Mouse (Mus musculus): Measurements from ENCODE around the gene Olfr615. TPM values are rescaled to one million over a fixed set of nuclear protein-coding genes. Genes with fewer than 3 reads are reported as not detected.
"Not testable (repeated sequence)": the region's sequence is repeated elsewhere in the genome, so short reads cannot be mapped to it uniquely, and the experiment has no call there.

Gene Olfr615
- not detected in 2 replicates for polyA plus RNA-seq (2015; fragmentation: Nextera tagmentation; extraction: Ambion mirVana)

- Histone ChIP-seq H3K36me3 (no peaks in the 10 kb centered on the region), H3K4me2 (no peak within 1 kb of the TSS), H3K9ac (no peak within 1 kb of the TSS), H3K9me3 (no peaks in the 10 kb centered on the region), H3K4me3 (no peak within 1 kb of the TSS), H3K4me1 (no peaks in the 10 kb centered on the region), H3K27me3 (replicated peaks) (no peaks in the 10 kb centered on the region), H3K27ac (replicated peaks) (no peak within 1 kb of the TSS)
- ATAC-seq (ENCODE audit: extremely low read depth, insufficient number of reproducible peaks, low FRiP score, low TSS enrichment): no peak
- 71% methylated on average over 2 of the region's 2 CpGs for WGBS
Observed at GRCm38 (mm10) chr7:103555779-103556178, at the start of gene Olfr615. Gene Olfr615 (plus strand): TSS chr7:103556079.

- H3K4me1 ChIP-seq: no peaks in the 10 kb centered on the region
- WGBS: 75% methylated on average over 2 of the region's 2 CpGs
- H3K4me2 ChIP-seq: no peak within 1 kb of the TSS
- H3K27ac ChIP-seq (replicated peaks): no peak within 1 kb of the TSS
- no peak within 1 kb of the TSS for H3K4me3 ChIP-seq
- no peak for ATAC-seq (ENCODE audit: extremely low read depth, insufficient number of reproducible peaks, low FRiP score, low TSS enrichment)
- no peaks in the 10 kb centered on the region for H3K27me3 ChIP-seq (replicated peaks)
- H3K9ac ChIP-seq: no peak within 1 kb of the TSS
- no peaks in the 10 kb centered on the region for H3K9me3 ChIP-seq
- H3K36me3 ChIP-seq: no peaks in the 10 kb centered on the region
Observed at GRCm38 (mm10) chr7:103512022-103512421, 43.9 kb upstream of the Olfr615 start, which contains the start of gene Olfr610. Gene Olfr610 (minus strand): TSS chr7:103512122.

- 45% methylated on average over 1 of the region's 1 CpGs for WGBS
- not testable (repeated sequence) for H3K36me3 ChIP-seq; H3K4me3 ChIP-seq; ATAC-seq (ENCODE audit: extremely low read depth, insufficient number of reproducible peaks, low FRiP score, low TSS enrichment); H3K27me3 ChIP-seq (replicated peaks); H3K9ac ChIP-seq; H3K4me2 ChIP-seq; H3K27ac ChIP-seq (replicated peaks); H3K4me1 ChIP-seq; H3K9me3 ChIP-seq
Observed at GRCm38 (mm10) chr7:103520746-103521145, 35.1 kb upstream of the Olfr615 start, which contains the start of gene Olfr611. Gene Olfr611 (minus strand): TSS chr7:103520846.

DNA sequence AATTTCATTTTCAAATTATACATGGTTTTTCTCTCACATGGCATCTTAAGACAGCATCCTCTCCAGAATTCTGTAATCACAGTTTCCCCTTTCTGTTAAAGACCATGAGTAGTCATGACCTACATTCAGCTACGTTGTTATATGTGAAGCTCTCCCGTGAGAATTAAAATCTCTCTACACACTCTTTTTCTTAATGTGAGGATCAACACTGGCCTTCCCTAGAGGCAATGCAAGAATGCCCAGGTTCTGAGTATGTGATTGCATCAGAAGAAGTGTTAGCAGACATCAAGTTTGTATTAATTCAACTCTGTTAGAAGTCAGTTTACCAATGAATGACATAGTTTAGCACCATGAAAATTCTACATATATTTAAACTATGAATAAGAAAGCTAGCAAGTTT lies 13.3 kb upstream of the Olfr615 start, which contains the start of gene Olfr612:
Gene Olfr612 (minus strand): TSS at position 101 of the 400 bp plus-strand sequence.
- not testable (repeated sequence) for H3K9me3 ChIP-seq; H3K9ac ChIP-seq; H3K36me3 ChIP-seq; H3K4me1 ChIP-seq; H3K4me3 ChIP-seq; H3K4me2 ChIP-seq; ATAC-seq (ENCODE audit: extremely low read depth, insufficient number of reproducible peaks, low FRiP score, low TSS enrichment); H3K27me3 ChIP-seq (replicated peaks); H3K27ac ChIP-seq (replicated peaks)
- WGBS: 65% methylated on average over 2 of the region's 2 CpGs

GRCm38 (mm10) chr7:103547774-103548173 lies 8.1 kb upstream of the Olfr615 start, which contains the start of gene Olfr613:
Gene Olfr613 (plus strand): TSS chr7:103548074.
- H3K27ac ChIP-seq (replicated peaks): no peak within 1 kb of the TSS
- ATAC-seq (ENCODE audit: extremely low read depth, insufficient number of reproducible peaks, low FRiP score, low TSS enrichment): no peak
- WGBS: 71% methylated on average over 2 of the region's 2 CpGs

GRCm38 (mm10) chr7:103569043-103569442 lies 13.2 kb downstream of the Olfr615 start, which contains the start of gene Olfr616:
Gene Olfr616 (minus strand): TSS chr7:103569143.
- WGBS: 76% methylated on average over 3 of the region's 3 CpGs
- no peak within 1 kb of the TSS for H3K4me2 ChIP-seq
- no peaks in the 10 kb centered on the region for H3K9me3 ChIP-seq
- peaks cover 4% of the 10 kb centered on the region; the same call in 1 of the 2 replicates for H3K4me1 ChIP-seq
- H3K36me3 ChIP-seq: no peaks in the 10 kb centered on the region
- no peaks in the 10 kb centered on the region for H3K27me3 ChIP-seq (replicated peaks)
- no peak within 1 kb of the TSS for H3K27ac ChIP-seq (replicated peaks)
- no peak within 1 kb of the TSS for H3K9ac ChIP-seq
- no peak for ATAC-seq (ENCODE audit: extremely low read depth, insufficient number of reproducible peaks, low FRiP score, low TSS enrichment)
- H3K4me3 ChIP-seq: no peak within 1 kb of the TSS

More at GRCm38 (mm10) chr7:103547774-103548173, 8.1 kb upstream of the Olfr615 start, which contains the start of gene Olfr613:
- H3K36me3 ChIP-seq: no peaks in the 10 kb centered on the region
- H3K4me1 ChIP-seq: no peaks in the 10 kb centered on the region
- H3K4me2 ChIP-seq: no peak within 1 kb of the TSS
- H3K27me3 ChIP-seq (replicated peaks): no peaks in the 10 kb centered on the region
- no peak within 1 kb of the TSS for H3K9ac ChIP-seq
- no peak within 1 kb of the TSS for H3K4me3 ChIP-seq
- no peaks in the 10 kb centered on the region for H3K9me3 ChIP-seq

DNA sequence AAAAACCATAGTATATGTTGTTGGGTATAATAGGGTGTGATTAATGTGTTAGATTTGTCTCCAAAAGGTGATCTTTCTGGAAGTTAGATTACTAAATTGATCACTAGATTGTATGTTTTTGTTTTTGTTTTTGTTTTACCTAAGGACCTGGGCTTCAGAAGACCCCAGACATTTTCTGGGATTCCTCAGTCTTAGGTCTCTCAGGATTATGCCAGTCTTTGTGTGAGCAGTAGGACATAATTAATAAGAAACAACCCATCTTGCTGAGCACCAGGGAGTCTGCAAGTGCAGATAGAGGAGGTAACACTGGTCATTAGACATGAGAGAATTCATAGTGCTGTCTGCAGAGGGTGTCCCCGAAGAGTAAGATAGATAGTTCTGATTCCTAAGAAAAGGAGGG lies 16.9 kb downstream of the Olfr615 start, which contains the start of gene Olfr617:
Gene Olfr617 (plus strand): TSS at position 301 of the 400 bp plus-strand sequence.
- no peaks in the 10 kb centered on the region for H3K27me3 ChIP-seq (replicated peaks)
- no peaks in the 10 kb centered on the region for H3K9me3 ChIP-seq
- H3K4me2 ChIP-seq: no peak within 1 kb of the TSS
- 58% methylated on average over 1 of the region's 1 CpGs for WGBS
- H3K4me1 ChIP-seq: peaks cover 4% of the 10 kb centered on the region; the same call in 1 of the 2 replicates
- H3K4me3 ChIP-seq: no peak within 1 kb of the TSS
- no peak for ATAC-seq (ENCODE audit: extremely low read depth, insufficient number of reproducible peaks, low FRiP score, low TSS enrichment)
- H3K27ac ChIP-seq (replicated peaks): no peak within 1 kb of the TSS
- no peaks in the 10 kb centered on the region for H3K36me3 ChIP-seq
- H3K9ac ChIP-seq: no peak within 1 kb of the TSS

- WGBS: 43% methylated on average over 2 of the region's 2 CpGs
- Histone ChIP-seq H3K4me3 (no peak within 1 kb of the TSS), H3K4me1 (no peaks in the 10 kb centered on the region), H3K9ac (no peak within 1 kb of the TSS), H3K4me2 (no peak within 1 kb of the TSS), H3K9me3 (no peaks in the 10 kb centered on the region), H3K36me3 (no peaks in the 10 kb centered on the region), H3K27ac (replicated peaks) (no peak within 1 kb of the TSS), H3K27me3 (replicated peaks) (no peaks in the 10 kb centered on the region)
- no peak for ATAC-seq (ENCODE audit: extremely low read depth, insufficient number of reproducible peaks, low FRiP score, low TSS enrichment)
Observed at GRCm38 (mm10) chr7:103589803-103590202, 33.9 kb downstream of the Olfr615 start, which contains the start of gene Olfr618. Gene Olfr618 (plus strand): TSS chr7:103590103.

DNA sequence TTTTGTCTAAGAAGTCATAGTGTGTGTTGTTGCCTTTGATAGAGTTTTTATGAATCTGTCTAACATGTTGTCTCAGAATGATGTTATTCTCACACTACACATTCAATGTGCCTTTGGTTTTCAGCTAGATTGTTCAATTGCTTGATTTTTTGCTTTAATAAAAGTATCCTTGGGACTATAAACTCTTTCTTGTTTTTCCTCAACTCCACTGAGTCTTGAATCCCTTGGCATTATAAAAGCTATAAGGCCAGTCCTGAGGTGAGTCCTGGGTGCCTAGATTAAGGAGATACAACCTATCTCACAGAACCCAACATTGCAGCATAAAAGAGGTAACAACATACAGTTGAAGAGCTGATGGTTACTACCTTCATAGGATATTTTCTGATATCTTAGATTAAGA lies 44.4 kb downstream of the Olfr615 start, which contains the start of gene Olfr619:
Gene Olfr619 (plus strand): TSS at position 301 of the 400 bp plus-strand sequence.
- H3K4me2 ChIP-seq: no peak within 1 kb of the TSS

DNA sequence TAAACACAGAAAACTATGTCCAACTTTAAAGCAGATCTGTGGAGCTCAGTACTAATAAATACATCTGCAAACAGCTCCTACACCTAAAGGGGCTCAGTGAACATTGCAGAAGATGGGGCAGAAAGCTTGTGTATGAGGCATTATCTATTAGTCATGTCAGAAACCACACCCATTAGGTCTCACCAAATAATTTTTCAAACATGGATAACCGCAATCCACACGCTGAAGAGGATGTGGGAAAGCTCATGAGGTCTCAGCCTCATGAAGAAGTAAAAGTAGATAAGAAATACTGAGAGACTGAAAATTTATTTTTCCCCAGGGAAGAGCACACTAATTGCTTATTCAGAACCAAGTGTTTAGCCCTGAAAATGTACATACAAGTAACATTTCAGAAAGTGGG lies 51.5 kb downstream of the Olfr615 start:
- Histone ChIP-seq H3K27me3 (replicated peaks) (no peaks in the 10 kb centered on the region), H3K36me3 (no peaks in the 10 kb centered on the region), H3K4me1 (no peaks in the 10 kb centered on the region), H3K9ac (no peak overlapping the region), H3K4me3 (no peak overlapping the region), H3K4me2 (no peak overlapping the region), H3K9me3 (no peaks in the 10 kb centered on the region), H3K27ac (replicated peaks) (no peak overlapping the region)
- ATAC-seq (ENCODE audit: extremely low read depth, insufficient number of reproducible peaks, low FRiP score, low TSS enrichment): no peak
- WGBS: 52% methylated on average over 2 of the region's 2 CpGs

More for the DNA sequence above, 44.4 kb downstream of the Olfr615 start, which contains the start of gene Olfr619:
- Histone ChIP-seq H3K36me3 (no peaks in the 10 kb centered on the region), H3K4me3 (no peak within 1 kb of the TSS), H3K27me3 (replicated peaks) (no peaks in the 10 kb centered on the region), H3K27ac (replicated peaks) (no peak within 1 kb of the TSS), H3K9ac (no peak within 1 kb of the TSS), H3K4me1 (no peaks in the 10 kb centered on the region), H3K9me3 (no peaks in the 10 kb centered on the region)
- no peak for ATAC-seq (ENCODE audit: extremely low read depth, insufficient number of reproducible peaks, low FRiP score, low TSS enrichment)

DNA sequence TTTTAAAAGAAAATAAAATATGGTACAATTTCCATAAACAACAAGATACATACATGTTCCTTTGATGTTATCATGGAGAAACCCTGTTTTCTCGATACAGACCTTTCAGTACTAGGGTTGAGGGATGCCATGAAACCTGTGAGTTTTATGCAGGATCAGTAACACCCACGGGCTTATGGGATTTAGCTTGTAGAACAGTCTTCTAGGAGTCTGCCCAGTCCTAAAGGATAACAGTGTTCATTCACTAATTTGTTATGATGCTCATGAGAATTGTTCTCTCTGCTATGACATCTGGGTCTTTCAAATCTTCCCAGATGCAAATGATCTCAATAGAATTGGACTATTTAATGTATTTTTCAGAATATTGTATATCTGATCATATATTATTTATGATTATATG lies 56.6 kb downstream of the Olfr615 start, which contains the start of gene Olfr620:
Gene Olfr620 (minus strand): TSS at position 101 of the 400 bp plus-strand sequence.
- H3K36me3 ChIP-seq: no peaks in the 10 kb centered on the region
- H3K4me3 ChIP-seq: no peak within 1 kb of the TSS
- no peaks in the 10 kb centered on the region for H3K27me3 ChIP-seq (replicated peaks)
- H3K9me3 ChIP-seq: no peaks in the 10 kb centered on the region
- H3K4me1 ChIP-seq: no peaks in the 10 kb centered on the region
- no peak within 1 kb of the TSS for H3K27ac ChIP-seq (replicated peaks)
- ATAC-seq (ENCODE audit: extremely low read depth, insufficient number of reproducible peaks, low FRiP score, low TSS enrichment): no peak
- 61% methylated on average over 2 of the region's 2 CpGs for WGBS
- no peak within 1 kb of the TSS for H3K9ac ChIP-seq
- H3K4me2 ChIP-seq: no peak within 1 kb of the TSS
